Mouse (Mus musculus) ES-CJ7 (cell line): Measurements from ENCODE around the gene Sema3c.
"Not testable (repeated sequence)": the region's sequence is repeated elsewhere in the genome, so short reads cannot be mapped to it uniquely, and the experiment has no call there.

Experiments
- DNase-seq: peaks from one replicate; pipeline ENCODE4 v3.0.0; 2011; ENCODE audit warnings: low read depth, low spot score

Sema3c gene

GRCm38 (mm10) chr5:17573694-17574380 is at the start of gene Sema3c:
Gene Sema3c, plus strand, starts transcription at chr5:17574281.
- peak; percentile 29 for DNase-seq

GRCm38 (mm10) chr5:17531165-17531564 is 42.9 kb upstream of the Sema3c start:
- DNase-seq, result not testable (repeated sequence)

GRCm38 (mm10) chr5:17543141-17543540 is 30.9 kb upstream of the Sema3c start:
- DNase-seq, result no peak

GRCm38 (mm10) chr5:17544904-17545449 is 29.1 kb upstream of the Sema3c start:
- DNase-seq, result no peak

GRCm38 (mm10) chr5:17551693-17552092 is 22.4 kb upstream of the Sema3c start:
- no peak for DNase-seq

GRCm38 (mm10) chr5:17556073-17556473 is 18.0 kb upstream of the Sema3c start:
- DNase-seq, result no peak

GRCm38 (mm10) chr5:17556715-17557265 is 17.3 kb upstream of the Sema3c start:
- no peak for DNase-seq

- no peak for DNase-seq
These were observed 2.5 kb upstream of the Sema3c start for GRCm38 (mm10) chr5:17571571-17571970.

- DNase-seq, result peak; percentile 63
These were observed 517 bp downstream of the Sema3c start for GRCm38 (mm10) chr5:17574413-17575182.

GRCm38 (mm10) chr5:17575183-17575495 is 1.1 kb downstream of the Sema3c start:
- DNase-seq, result peak; percentile 11

- DNase-seq, result no peak
These were observed 2.0 kb downstream of the Sema3c start for GRCm38 (mm10) chr5:17576069-17576468.

GRCm38 (mm10) chr5:17582047-17582515 is 8.0 kb downstream of the Sema3c start:
- no peak for DNase-seq

- DNase-seq, result no peak
These were observed 10.3 kb downstream of the Sema3c start for GRCm38 (mm10) chr5:17584299-17584945.

- no peak for DNase-seq
These were observed 12.6 kb downstream of the Sema3c start for GRCm38 (mm10) chr5:17586518-17587210.

- no peak for DNase-seq
These were observed 17.8 kb downstream of the Sema3c start for GRCm38 (mm10) chr5:17591908-17592307.

- DNase-seq, result no peak
These were observed 27.6 kb downstream of the Sema3c start for GRCm38 (mm10) chr5:17601700-17602099.

GRCm38 (mm10) chr5:17620619-17621018 is 46.5 kb downstream of the Sema3c start:
- no peak for DNase-seq

- no peak for DNase-seq
These were observed 48.5 kb downstream of the Sema3c start for GRCm38 (mm10) chr5:17622564-17622963.

GRCm38 (mm10) chr5:17628606-17629005 is 54.5 kb downstream of the Sema3c start:
- no peak for DNase-seq

GRCm38 (mm10) chr5:17629599-17629998 is 55.5 kb downstream of the Sema3c start:
- no peak for DNase-seq

- DNase-seq, result no peak
These were observed 65.4 kb downstream of the Sema3c start for GRCm38 (mm10) chr5:17639519-17639918.
